Mouse (Mus musculus) heart, postnatal 14 days (tissue): ENCODE results near the gene Ramac. TPM values are rescaled to one million over a fixed set of nuclear protein-coding genes. Genes with fewer than 3 reads are reported as not detected.

Experiments used
- DNase-seq, 2 experiments: peaks; one replicate each; pipeline ENCODE4 v3.0.0; 2021 to 2022
- intact Hi-C: fragments of 180-260 bp; cut with DNase I; formaldehyde crosslinking; loops from one replicate; pipeline ENCODE4 v1.15.1; 2025
- long read RNA-seq, 2 experiments: library from polyadenylated mRNA; stranded (forward); transcript quantifications; one replicate each; pipeline ENCODE4 v2.0.0; 2021
- total RNA-seq, 2 experiments: library from RNA; stranded (reverse); gene quantifications; 2 replicates each; pipeline ENCODE4 v1.2.3; 2021

The Ramac gene
- total RNA-seq, result 10 to 100 TPM; 28.8 to 30.3 TPM
- long read RNA-seq, experiment 1, transcript Ramac-201 (3 exons, 1,452 nt), result major isoform, 83 of 86 reads
- long read RNA-seq, experiment 1, partial matches to known transcripts, result 0 of 86 reads
- long read RNA-seq, experiment 1, other reads (novel, unspliced or antisense), result 3 of 86 reads
- long read RNA-seq, experiment 2, transcript Ramac-201 (3 exons, 1,452 nt), result major isoform, 52 of 56 reads
- long read RNA-seq, experiment 2, partial matches to known transcripts, result 0 of 56 reads
- long read RNA-seq, experiment 2, other reads (novel, unspliced or antisense), result 4 of 56 reads

DNA sequence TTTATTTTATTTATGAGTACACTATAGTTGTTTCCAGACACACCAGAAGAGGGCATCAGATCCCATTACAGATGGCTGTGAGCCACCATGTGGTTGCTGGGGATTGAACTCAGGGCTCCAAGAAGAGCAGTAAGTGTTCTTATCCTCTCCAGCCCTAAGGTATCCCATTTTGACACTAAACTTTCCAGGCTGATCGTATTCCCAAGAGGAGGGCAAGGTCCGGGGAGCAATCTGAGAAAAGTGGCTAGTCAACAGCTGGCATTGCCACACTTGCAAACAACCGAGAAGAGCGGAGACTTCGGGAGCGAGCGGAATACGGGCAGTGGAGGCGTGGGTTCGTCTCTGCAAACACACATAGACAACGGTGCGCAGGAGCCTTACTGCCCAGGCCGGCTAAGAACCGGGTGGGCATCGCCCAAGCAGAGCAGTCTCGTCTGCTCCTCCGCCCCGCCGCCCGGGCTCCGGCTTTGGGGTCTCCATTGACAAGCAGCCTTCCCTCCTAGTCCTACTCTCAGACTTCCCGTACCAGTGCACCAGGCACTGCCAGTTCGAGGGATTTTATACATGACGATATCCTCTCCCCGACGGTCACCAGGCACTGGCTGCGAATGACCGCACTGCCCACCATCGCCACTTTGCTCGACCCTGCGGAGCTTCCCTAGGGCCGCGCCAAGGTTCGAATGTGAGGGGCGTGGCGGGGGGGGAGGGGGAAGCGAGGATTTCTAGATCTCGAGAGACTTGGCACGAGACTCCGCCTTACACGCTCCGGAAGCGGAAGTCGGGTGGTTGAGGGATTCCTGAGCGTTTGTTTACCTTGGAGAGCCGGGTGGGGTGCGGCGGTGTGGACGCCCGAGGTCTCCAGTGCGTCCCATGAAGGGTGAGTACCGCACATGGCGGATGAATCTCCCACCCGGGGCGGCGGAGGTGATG, at the start of gene Ramac:
Ramac (plus strand) TSS at position 746 of the 930 bp plus-strand sequence.
- DNase-seq, result peak; percentile 83 to 91
- intact Hi-C loops, result no loop called here

DNA sequence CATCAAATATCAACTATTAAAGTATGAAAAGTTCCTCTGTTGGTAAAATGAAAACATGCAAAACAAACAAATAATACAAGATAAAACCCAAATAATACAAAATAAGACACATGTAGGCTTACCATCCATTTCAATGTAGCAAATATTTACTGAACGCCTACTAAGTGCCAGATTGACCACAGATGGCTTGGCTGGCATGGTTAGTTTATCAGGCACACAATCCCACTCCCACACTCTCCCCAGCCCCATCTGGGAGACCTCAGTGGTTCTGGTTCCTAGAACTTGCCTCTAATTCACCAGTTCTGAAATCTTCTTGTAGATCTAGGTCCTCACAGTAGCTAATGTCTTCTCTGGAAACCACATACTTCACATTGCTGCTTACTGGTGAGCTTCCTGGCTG, 44.1 kb upstream of the Ramac start:
- intact Hi-C loops, result no loop called here
- DNase-seq, result no peak

DNA sequence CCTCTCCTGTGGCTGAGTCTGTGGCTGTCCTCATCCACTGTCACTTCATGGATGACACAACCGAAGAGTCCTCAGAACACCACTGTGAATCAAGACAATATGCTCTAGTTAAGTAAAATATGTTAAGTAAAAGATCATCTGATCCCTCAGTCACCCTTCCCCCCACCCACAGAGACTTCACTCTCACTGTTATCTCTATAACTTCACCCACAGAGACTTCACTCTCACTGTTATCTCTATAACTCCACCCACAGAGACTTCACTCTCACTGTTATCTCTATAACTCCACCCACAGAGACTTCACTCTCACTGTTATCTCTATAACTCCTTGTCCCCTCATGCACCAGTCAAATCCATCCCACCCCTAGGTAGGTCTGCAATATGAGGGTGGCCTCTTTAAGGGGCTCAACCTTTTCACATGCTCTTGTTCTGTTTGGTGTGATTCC, 43.5 kb upstream of the Ramac start:
- no peak for DNase-seq
- intact Hi-C loops, result no loop called here

DNA sequence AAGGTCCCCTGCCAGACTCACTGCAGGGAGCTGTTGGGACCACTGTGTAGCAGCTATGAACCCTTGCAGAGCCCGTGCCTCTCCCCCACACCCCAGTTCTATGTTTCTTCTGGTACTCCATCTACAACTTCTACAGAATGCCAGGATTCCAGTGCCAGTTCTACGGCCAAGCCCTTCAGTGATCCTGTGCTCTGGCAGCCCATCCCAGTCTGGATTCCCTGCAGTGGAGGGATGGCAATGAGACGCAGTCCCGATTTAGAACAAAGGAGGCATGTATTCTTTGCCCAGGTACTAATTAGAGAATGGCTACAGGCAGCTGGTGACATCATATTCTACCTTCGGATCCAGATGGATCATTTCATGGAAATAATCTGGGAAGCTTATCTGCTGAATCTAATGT, 41.5 kb upstream of the Ramac start:
- intact Hi-C loops, result no loop called here

DNA sequence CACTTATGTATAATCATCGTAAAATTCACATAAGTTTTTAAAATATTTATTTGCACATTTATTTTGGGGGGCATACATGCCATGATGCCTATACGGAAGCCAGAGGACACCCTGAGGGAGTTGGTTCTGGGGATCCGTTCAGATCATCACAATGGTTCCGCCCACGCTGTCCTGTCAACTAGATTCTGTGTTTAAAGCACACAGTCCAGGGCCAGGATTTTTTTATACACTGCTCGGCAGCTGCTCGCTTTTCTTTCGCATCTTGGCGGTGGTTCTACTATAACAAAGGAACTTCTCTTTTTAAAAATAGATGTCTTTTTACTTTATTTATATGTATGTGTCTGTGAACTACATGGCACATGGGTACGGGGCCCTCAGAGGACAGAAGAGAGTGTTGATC, 38.9 kb upstream of the Ramac start:
- intact Hi-C loops, result no loop called here

More for the DNA sequence above, 41.5 kb upstream of the Ramac start:
- peak in 1 of 2 experiments; percentile 35 for DNase-seq

DNA sequence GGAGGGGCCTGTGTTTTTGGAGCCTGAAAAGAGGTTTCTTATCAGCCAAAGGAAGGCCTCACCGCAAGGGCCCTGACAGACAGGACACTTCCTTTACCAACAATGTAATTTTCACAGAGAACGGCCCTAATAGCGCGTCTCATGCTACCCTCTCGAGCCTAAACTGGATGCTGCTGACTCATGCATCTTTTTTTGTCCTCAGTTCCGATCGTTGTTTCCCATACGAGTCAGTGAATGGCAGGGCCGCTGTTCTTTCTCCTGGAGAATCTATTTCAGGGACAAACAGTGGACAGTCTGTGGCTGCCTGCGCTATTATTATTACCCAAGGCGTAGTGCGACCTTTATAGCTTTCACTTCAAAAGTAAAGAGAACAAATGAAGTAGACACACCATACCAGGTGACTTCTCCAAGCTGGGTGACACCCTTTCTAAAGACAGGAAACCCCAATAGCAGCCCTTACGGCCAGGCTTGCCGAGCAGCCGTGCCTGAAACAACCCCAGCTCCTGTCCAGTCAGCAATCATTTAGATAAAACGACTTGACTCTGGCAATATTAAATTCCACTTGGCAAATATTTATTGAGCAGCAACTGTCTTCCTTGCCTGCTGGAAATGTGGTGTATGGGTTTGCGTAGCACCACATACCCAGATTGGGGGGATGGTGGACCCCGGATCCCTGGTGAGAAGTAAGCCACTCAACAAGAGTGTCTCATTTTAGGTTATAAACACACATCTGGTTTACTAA, 36.6 kb upstream of the Ramac start:
- intact Hi-C loops, result no loop called here
- DNase-seq, result peak in 1 of 2 experiments; percentile 15

More for the DNA sequence above, 38.9 kb upstream of the Ramac start:
- no peak for DNase-seq

DNA sequence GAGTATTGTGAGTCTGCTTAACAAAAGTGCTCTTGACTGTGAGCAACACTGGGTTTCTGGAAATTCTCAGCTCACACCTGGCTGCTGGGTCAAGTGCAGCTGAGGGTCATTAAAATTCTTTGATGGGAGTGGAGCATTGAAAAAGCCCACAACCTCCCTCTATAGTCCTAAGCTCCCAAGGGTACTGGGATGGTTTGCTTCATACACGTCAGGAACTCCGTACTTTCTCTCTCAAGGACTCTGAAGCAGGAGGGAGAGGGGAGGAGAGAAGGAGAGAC, 36.1 kb upstream of the Ramac start:
- intact Hi-C loops, result no loop called here

DNA sequence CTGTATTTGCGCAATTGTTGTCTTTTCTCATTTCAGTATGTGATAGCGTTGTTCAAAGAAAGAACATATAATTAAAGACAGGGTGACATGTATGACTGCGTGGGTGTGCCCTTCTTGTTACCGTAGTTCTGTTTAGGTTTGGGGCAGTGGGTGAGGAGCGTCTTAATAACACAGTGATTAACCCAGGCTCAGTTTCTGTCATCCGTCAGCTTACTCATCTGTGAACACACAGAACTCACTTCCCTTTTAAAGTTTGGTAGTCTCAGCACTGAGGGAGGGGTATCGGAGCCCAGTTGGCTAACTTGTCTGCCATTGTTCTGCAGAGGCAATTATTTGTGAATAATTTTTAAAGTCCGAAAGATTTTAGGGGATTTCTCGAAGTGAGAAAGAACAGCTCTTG, 35.0 kb upstream of the Ramac start:
- DNase-seq, result no peak
- intact Hi-C loops, result no loop called here

More for the DNA sequence above, 36.1 kb upstream of the Ramac start:
- DNase-seq, result peak in 1 of 2 experiments; percentile 11

DNA sequence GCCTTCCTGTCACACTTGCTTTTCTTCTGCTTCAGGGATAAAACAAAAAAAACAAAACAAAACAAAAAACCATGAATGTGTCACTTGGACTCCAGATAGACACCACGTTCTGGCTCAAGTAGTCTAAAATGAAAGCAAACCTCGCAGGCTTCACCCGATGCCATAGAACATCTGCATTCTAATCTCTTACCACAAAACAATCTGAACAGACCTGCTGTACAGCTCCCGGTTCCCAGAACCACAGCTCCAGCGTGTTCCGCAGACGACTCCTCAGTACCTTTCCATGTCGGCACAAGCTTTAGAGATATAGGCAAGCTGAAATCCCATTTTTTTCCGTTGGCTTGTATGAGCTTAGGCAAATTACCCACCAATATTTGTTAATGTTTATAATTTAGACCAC, 32.9 kb upstream of the Ramac start:
- no peak for DNase-seq
- intact Hi-C loops, result no loop called here

DNA sequence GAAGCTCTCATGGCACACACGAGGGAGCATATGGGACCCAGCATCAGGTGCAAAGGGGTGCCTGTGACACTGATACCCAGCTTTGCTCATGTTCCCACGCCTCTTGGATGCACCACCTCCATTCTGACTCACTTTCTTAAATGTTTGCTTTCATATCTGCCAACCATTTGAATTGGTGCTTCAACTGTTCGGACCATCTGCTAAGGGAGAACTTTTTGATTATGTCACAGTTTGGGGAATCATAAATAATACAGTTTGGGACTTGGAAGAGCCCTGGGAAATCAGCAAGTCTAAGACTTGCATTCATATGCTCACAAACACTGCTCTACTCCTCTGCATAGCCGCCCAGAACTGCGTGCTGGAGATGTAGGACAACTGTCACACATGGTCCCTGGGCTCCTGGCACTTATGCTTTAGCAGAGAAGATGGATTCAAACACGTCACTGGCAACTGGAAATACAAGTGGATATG, 31.5 kb upstream of the Ramac start:
- intact Hi-C loops, result no loop called here

DNA sequence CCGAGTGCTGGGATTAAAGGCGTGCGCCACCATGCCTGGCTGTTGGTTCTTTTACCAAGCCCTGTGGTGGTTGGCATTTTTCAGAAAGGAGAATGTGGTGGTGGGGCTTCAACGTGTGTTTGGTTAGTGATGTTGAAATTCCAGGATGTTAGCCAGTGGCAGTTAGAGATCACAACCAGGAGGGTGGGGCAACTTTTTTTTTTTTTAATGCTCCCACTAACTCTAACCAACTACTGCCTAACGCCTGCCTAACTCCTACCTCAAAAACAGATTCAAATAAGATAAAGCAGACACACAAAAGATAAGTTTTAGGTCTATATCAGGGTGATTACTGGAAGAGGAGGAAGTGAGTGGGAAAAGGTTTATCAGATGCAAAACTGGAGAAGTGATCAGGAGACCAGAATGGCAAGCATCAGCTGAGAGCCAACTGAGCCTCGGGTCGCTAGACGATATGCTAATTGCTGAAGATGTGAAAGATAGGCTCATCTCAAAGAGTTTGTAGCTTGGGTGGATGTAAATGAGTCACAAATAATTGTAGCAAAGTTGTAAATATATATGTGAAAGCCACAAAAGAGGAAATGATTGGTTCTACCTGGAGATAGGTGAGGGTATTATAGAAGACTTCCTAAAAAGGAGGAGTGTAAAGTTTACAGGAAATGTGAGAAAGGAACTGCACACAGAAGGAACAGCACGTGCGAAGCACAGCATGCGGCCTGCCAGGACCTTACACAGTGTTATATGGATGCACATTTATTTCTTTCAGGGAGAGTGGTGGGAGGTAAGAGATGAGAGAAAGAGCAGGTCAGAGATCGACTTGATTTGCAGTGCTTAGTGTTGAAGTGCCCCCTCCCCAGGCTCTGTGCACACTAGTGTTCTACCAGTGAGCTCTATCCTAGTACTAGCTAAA, 30.3 kb upstream of the Ramac start:
- intact Hi-C loops, result no loop called here
- DNase-seq, result no peak

More for the DNA sequence above, 31.5 kb upstream of the Ramac start:
- DNase-seq, result no peak

DNA sequence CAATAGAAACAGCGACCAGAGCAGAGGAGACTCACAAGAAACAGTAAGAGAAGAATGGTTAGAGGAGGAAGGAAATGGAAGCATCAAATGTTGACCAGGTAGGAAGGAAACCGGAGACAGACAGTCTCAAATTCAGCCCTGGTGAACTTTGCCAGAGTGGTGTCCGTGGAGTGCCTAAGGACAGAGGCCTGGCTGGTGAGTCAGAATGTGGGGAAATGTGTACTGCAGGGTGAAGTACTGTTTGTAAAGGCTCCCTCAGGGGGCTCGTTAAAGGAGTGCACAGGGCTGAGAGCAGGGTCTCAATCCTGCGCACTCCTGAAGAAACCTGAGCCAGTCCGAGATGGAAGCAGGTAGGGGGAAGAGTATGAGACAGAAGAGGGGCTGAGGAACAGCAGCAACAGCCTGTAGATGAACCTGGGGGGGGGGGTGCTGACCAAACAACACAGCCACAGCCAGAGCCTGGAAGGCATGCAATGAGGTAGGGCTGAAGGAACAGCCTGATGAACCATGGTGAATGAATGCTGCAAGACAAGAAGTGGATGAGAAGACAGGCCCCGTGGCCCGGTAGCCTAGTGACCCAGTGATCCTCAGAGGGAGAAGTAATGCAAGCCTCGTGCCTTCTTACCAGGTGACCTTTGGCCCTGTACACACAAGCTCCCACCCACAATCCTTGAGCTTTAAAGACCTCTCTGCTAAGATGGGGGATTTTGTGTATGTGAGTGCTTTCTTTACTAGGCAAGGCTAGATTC, 27.3 kb upstream of the Ramac start:
- intact Hi-C loops, result no loop called here
- no peak for DNase-seq

DNA sequence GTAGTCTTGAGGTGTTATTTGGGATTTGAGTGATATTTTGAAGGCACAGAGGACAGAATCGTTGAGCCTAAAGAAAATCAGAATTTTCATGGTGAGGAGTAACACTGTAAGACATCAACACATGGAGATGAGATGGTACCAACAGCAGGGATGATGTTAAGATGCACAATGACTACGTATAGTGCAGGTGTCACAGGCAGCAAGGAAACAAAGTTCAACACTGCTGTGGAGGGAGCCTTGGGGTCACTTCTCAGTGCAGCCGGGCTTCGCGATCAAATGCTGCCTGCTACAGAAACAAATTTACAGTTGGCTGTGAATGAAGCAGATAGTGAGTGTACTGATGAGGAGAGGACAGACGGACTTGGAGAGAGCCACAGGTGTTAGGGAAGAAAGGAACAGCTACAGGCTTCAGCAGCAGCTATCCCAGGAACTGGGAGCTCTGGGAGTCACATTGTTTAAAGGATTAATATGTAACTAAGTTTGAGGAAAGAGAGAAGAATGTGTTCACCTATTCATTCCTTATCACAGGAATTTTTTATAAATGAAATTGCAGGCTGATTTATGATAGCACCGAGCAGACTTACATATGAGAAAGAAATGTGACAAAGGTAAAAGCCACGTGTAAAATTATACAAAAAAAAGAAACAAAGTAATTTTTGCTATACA, 23.9 kb upstream of the Ramac start:
- intact Hi-C loops, result no loop called here
- DNase-seq, result no peak

DNA sequence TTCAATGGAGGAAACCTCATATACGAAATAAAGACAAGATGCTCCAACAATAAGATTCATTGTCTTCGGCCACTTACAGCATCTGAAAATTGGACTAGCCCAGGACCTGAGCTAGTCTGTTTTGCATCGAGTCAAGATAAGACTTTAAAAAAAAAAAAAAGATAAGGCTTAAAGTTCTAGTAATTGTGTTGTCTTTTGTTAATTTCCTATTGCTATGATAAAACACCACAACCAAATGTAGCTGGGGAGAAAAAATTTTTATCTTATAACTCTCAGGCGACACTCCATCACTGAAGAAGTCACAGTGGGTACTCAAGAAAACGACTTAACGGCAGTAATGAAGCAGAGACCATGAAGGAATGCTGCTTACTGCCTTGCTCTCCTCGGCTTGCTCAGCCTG, 22.7 kb upstream of the Ramac start:
- intact Hi-C loops, result loop anchor here (10.0 kb wide), 2 partner anchors 135 to 265 kb away; no protein-coding TSS in a partner anchor
- no peak for DNase-seq

DNA sequence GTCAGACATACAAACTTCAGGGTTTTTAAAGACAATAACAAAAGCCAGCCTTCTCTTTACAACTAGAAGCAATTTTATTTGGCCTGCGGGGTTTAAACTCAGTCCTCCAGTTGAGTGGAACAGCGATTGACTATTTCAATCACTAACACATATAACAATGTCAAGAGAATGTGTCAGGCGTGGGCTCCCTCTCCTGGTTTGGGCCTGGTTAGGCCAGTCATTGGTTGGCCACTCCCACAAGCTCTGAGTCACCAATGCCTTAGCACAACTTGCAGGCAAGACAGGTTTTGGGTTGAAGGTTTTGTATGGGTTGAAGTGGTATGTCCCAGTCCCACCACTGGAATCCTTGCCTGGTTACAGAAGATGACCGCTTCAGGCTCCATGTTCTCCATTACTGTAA, 18.6 kb upstream of the Ramac start:
- DNase-seq, result peak; percentile 22 to 51
- intact Hi-C loops, result loop anchor here (10.0 kb wide), 2 partner anchors 139 to 269 kb away; no protein-coding TSS in a partner anchor

DNA sequence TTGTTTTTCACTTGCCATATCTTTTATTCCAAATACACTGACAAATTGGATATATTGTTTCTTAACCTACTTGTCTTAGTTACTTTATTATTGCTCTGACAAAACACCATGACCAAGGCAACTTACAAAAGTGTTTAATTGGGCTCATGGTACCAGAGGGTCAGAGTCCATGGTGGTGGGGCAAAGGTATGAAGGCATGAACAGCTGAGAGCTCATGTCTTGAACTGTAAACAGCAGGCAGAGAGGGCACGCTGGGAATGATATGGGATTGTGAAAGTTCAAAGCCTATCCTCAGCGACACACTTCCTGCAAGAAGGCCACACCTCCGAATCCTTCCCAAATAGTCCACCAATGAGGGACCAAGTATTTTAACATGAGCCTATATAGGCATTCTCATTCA, 14.8 kb upstream of the Ramac start:
- intact Hi-C loops, result loop anchor here (10.0 kb wide), 2 partner anchors 143 to 273 kb away; no protein-coding TSS in a partner anchor
- no peak for DNase-seq

DNA sequence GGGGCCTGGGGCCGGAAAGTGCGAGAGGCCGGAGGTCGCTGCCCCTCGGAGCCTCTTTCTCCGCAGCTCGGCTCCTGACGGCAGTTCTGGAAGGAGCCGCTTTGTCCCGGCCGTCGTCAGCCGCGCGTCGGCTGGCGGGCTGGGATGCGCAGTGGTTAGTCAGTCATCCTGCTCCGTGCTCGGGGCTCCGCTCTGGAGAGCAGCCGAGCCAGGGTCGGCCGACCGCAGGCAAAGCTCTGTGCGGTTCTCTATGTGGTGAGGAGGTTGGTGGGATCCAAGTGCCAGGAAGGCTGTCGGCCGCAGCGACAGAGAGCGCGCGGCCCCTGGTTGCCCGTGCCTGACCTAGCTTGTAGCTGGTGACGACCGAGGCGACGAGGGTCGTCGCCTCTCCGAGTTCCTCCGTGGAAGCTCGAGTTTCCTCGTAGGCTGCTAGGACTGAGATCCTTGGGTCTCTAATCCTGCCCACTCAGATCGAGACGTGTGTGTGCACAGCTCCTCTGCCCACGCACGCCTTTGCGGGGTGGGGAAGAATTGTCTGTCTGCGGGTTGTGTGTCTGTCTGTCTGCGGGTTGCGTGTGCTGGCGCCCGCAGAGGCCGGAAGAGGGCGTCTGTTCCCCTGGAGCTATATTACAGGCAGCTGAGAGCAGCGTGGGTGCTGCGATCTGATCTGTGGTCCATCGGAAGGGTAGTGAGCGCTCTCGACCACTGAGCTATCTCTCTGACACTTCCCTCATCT, 553 bp downstream of the Ramac start:
- peak; percentile 24 to 28 for DNase-seq
- intact Hi-C loops, result no loop called here
